Mouse (Mus musculus): ENCODE results near the gene Elmo1. TPM values are rescaled to one million over a fixed set of nuclear protein-coding genes. Genes with fewer than 3 reads are reported as not detected.

The Elmo1 gene
- polyA plus RNA-seq, 1 experiment from 2014 or later, result 3.1 TPM

DNA sequence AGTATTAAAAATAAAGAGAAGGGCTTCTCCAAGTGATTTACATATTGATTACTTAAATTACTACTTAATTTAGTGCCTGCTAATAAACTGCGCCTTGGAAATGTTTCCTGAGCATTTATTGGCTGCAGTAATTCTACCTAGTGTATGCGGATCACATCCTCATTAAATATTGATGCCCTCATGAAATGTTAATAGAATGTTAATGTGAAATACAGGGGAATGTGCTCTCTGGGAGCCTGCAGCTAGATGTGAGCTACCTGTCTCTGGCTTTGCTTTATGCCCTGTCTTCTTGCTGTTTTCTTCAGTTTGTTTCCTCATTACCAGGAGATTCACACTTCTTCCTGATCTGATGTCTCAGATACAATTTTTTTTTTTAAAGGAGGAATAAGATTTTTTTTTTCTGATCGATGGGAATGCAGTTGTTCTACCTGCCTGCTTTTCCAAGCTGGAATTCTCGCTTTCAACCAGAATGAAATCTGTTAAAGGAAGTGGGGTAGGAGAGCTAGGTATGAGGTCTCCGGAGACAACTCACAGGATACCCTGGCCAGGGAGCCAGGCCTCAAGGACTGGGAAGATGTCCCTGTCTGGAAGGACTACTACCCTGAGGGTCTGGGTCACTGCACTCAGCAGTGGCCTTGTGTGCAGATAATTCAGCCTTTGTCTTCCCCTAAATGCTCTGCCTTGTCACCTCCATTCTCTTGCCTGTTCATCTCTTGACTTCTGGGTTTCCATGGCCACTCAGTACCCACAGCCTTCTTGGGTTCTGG, 279.8 kb downstream of the Elmo1 start:
- ATAC-seq (ENCODE audit: low read depth) (no peak), DNase-seq (no peak)
- Histone ChIP-seq H3K4me1 (replicated peaks) (no peaks in the 10 kb centered on the region), H3K36me3 (no peaks in the 10 kb centered on the region), H3K27ac (no peak overlapping the region), H3K4me3 (replicated peaks) (no peak overlapping the region), H3K9ac (no peak overlapping the region), H3K9me3 (replicated peaks) (no peaks in the 10 kb centered on the region), H3K4me2 (no peak overlapping the region), H3K27me3 (no peaks in the 10 kb centered on the region)
- WGBS (ENCODE audit: insufficient replicate concordance), result 69% methylated on average over 5 of the region's 5 CpGs

GRCm38 (mm10) chr13:20371501-20371900, 281.1 kb downstream of the Elmo1 start:
- Histone ChIP-seq H3K4me1 (replicated peaks) (no peaks in the 10 kb centered on the region), H3K9ac (no peak overlapping the region), H3K4me3 (replicated peaks) (no peak overlapping the region), H3K4me2 (no peak overlapping the region), H3K27me3 (no peaks in the 10 kb centered on the region), H3K9me3 (replicated peaks) (no peaks in the 10 kb centered on the region), H3K36me3 (no peaks in the 10 kb centered on the region), H3K27ac (no peak overlapping the region)
- ATAC-seq (ENCODE audit: low read depth), result no peak
- DNase-seq, result no peak
- WGBS (ENCODE audit: insufficient replicate concordance), result 69% methylated on average over 6 of the region's 6 CpGs

- H3K36me3 ChIP-seq, result no peaks in the 10 kb centered on the region
- H3K9me3 ChIP-seq (replicated peaks), result no peaks in the 10 kb centered on the region
- no peaks in the 10 kb centered on the region for H3K27me3 ChIP-seq
- H3K9ac ChIP-seq, result no peak overlapping the region
- DNase-seq (no peak), ATAC-seq (ENCODE audit: low read depth) (no peak)
- H3K4me2 ChIP-seq, result no peak overlapping the region
- H3K4me1 ChIP-seq (replicated peaks), result no peaks in the 10 kb centered on the region
- no peak overlapping the region for H3K4me3 ChIP-seq (replicated peaks)
- no peak overlapping the region for H3K27ac ChIP-seq
- WGBS (ENCODE audit: insufficient replicate concordance), result 39% methylated on average over 4 of the region's 4 CpGs
Observed at GRCm38 (mm10) chr13:20372335-20372734, 281.9 kb downstream of the Elmo1 start.

DNA sequence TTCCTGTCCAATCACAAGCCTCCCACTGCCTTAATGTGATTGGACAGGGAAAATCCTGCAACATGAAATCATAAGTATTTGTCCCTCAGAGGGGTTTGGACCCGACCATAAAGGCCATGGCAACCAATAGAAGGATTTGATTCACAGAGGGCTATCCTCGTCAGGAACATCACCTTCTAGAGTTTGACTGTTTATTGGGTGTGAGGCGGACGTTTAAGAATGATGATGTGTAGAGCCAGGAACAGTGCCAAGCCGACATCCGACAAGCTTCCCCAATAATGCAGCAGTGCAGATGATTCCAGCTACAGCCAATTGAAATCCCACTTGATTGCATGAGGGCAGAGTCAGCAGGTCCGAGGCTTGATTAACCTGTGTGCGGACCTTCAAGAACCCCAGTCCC, 288.5 kb downstream of the Elmo1 start:
- no peaks in the 10 kb centered on the region for H3K9me3 ChIP-seq (replicated peaks)
- H3K4me3 ChIP-seq (replicated peaks), result no peak overlapping the region
- DNase-seq (no peak), ATAC-seq (ENCODE audit: low read depth) (no peak)
- no peak overlapping the region for H3K9ac ChIP-seq
- H3K27me3 ChIP-seq, result no peaks in the 10 kb centered on the region
- no peak overlapping the region for H3K27ac ChIP-seq
- H3K4me1 ChIP-seq (replicated peaks), result no peaks in the 10 kb centered on the region
- H3K4me2 ChIP-seq, result no peak overlapping the region
- no peaks in the 10 kb centered on the region for H3K36me3 ChIP-seq
- 67% methylated on average over 8 of the region's 8 CpGs for WGBS (ENCODE audit: insufficient replicate concordance)

GRCm38 (mm10) chr13:20383875-20384274, 293.5 kb downstream of the Elmo1 start:
- WGBS (ENCODE audit: insufficient replicate concordance), result 76% methylated on average over 1 of the region's 1 CpGs
- Histone ChIP-seq H3K4me2 (no peak overlapping the region), H3K4me3 (replicated peaks) (no peak overlapping the region), H3K9me3 (replicated peaks) (no peaks in the 10 kb centered on the region), H3K27ac (no peak overlapping the region), H3K4me1 (replicated peaks) (no peaks in the 10 kb centered on the region), H3K36me3 (no peaks in the 10 kb centered on the region), H3K9ac (no peak overlapping the region), H3K27me3 (no peaks in the 10 kb centered on the region)
- ATAC-seq (ENCODE audit: low read depth) (no peak), DNase-seq (no peak)

GRCm38 (mm10) chr13:20384846-20385245, 294.4 kb downstream of the Elmo1 start:
- no peak for DNase-seq
- H3K27me3 ChIP-seq, result no peaks in the 10 kb centered on the region
- WGBS (ENCODE audit: insufficient replicate concordance), result 64% methylated on average over 2 of the region's 2 CpGs

DNA sequence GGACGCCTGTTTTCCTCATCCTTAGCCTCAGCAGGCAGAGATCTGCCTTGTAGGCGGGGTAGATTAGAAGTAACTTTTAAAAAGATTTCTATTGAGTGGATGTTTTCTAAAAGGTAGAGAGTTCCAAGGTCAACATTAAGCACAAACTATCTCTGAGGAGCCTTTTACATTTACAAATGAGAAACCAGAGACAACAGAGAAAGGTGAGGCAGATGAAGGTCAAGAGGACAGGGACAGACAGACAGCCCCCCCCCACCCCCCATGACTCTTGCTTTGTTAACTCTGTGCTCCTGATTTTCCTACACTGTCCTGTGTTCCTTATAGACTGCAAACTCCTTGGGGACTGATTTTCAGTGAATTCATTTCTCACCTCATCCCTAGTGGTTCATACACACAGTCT, 295.0 kb downstream of the Elmo1 start:
- Histone ChIP-seq H3K9ac (no peak overlapping the region), H3K27ac (no peak overlapping the region), H3K4me3 (replicated peaks) (no peak overlapping the region), H3K36me3 (no peaks in the 10 kb centered on the region), H3K27me3 (no peaks in the 10 kb centered on the region), H3K4me1 (replicated peaks) (no peaks in the 10 kb centered on the region), H3K4me2 (no peak overlapping the region), H3K9me3 (replicated peaks) (no peaks in the 10 kb centered on the region)
- ATAC-seq (ENCODE audit: low read depth) (no peak), DNase-seq (no peak)
- 44% methylated on average over 2 of the region's 2 CpGs for WGBS (ENCODE audit: insufficient replicate concordance)

More at GRCm38 (mm10) chr13:20384846-20385245, 294.4 kb downstream of the Elmo1 start:
- no peak overlapping the region for H3K9ac ChIP-seq
- no peak overlapping the region for H3K4me2 ChIP-seq
- H3K4me1 ChIP-seq (replicated peaks), result no peaks in the 10 kb centered on the region
- no peak overlapping the region for H3K27ac ChIP-seq
- no peaks in the 10 kb centered on the region for H3K36me3 ChIP-seq
- no peak for ATAC-seq (ENCODE audit: low read depth)
- H3K9me3 ChIP-seq (replicated peaks), result no peaks in the 10 kb centered on the region
- no peak overlapping the region for H3K4me3 ChIP-seq (replicated peaks)

- no peak overlapping the region for H3K27ac ChIP-seq
- H3K27me3 ChIP-seq, result no peaks in the 10 kb centered on the region
- no peak overlapping the region for H3K9ac ChIP-seq
- H3K9me3 ChIP-seq (replicated peaks), result no peaks in the 10 kb centered on the region
- ATAC-seq (ENCODE audit: low read depth), result no peak
- H3K36me3 ChIP-seq, result no peaks in the 10 kb centered on the region
- no peak overlapping the region for H3K4me2 ChIP-seq
- H3K4me3 ChIP-seq (replicated peaks), result no peak overlapping the region
- 66% methylated on average over 4 of the region's 4 CpGs for WGBS (ENCODE audit: insufficient replicate concordance)
- DNase-seq, result no peak
- H3K4me1 ChIP-seq (replicated peaks), result no peaks in the 10 kb centered on the region
Observed at GRCm38 (mm10) chr13:20386462-20387141, 296.2 kb downstream of the Elmo1 start.

- Histone ChIP-seq H3K9me3 (replicated peaks) (no peaks in the 10 kb centered on the region), H3K9ac (no peak overlapping the region), H3K4me2 (no peak overlapping the region), H3K4me1 (replicated peaks) (no peaks in the 10 kb centered on the region), H3K27ac (no peak overlapping the region), H3K36me3 (no peaks in the 10 kb centered on the region), H3K27me3 (no peaks in the 10 kb centered on the region), H3K4me3 (replicated peaks) (no peak overlapping the region)
- 75% methylated on average over 3 of the region's 3 CpGs for WGBS (ENCODE audit: insufficient replicate concordance)
- DNase-seq, result no peak
- no peak for ATAC-seq (ENCODE audit: low read depth)
Observed at GRCm38 (mm10) chr13:20392824-20393598, 302.6 kb downstream of the Elmo1 start.

GRCm38 (mm10) chr13:20397744-20398143, 307.3 kb downstream of the Elmo1 start:
- Histone ChIP-seq H3K27me3 (no peaks in the 10 kb centered on the region), H3K36me3 (no peaks in the 10 kb centered on the region), H3K9me3 (replicated peaks) (no peaks in the 10 kb centered on the region), H3K9ac (no peak overlapping the region), H3K27ac (no peak overlapping the region), H3K4me2 (no peak overlapping the region), H3K4me1 (replicated peaks) (no peaks in the 10 kb centered on the region), H3K4me3 (replicated peaks) (no peak overlapping the region)
- no peak for ATAC-seq (ENCODE audit: low read depth)
- WGBS (ENCODE audit: insufficient replicate concordance), result 62% methylated on average over 3 of the region's 3 CpGs
- no peak for DNase-seq

GRCm38 (mm10) chr13:20398311-20398710, 307.9 kb downstream of the Elmo1 start:
- no peak overlapping the region for H3K9ac ChIP-seq
- H3K4me2 ChIP-seq, result no peak overlapping the region
- ATAC-seq (ENCODE audit: low read depth) (no peak), DNase-seq (no peak)
- 75% methylated on average over 4 of the region's 4 CpGs for WGBS (ENCODE audit: insufficient replicate concordance)
- H3K27me3 ChIP-seq, result no peaks in the 10 kb centered on the region
- H3K27ac ChIP-seq, result no peak overlapping the region
- no peak overlapping the region for H3K4me3 ChIP-seq (replicated peaks)
- no peaks in the 10 kb centered on the region for H3K36me3 ChIP-seq
- H3K9me3 ChIP-seq (replicated peaks), result no peaks in the 10 kb centered on the region
- no peaks in the 10 kb centered on the region for H3K4me1 ChIP-seq (replicated peaks)

Data from liver, embryonic 13.5 days (tissue).